Mouse (Mus musculus) spleen, adult 18-20 months (tissue): ENCODE results near the gene Gm7030.
"Not testable (repeated sequence)": the region's sequence is repeated elsewhere in the genome, so short reads cannot be mapped to it uniquely, and the experiment has no call there.

ENCODE experiments used
- DNase-seq, 2 experiments: peaks; one replicate each; pipeline ENCODE4 v3.0.0; 2022; ENCODE audit warnings: mixed read lengths in 2 of 2

The Gm7030 gene

DNA sequence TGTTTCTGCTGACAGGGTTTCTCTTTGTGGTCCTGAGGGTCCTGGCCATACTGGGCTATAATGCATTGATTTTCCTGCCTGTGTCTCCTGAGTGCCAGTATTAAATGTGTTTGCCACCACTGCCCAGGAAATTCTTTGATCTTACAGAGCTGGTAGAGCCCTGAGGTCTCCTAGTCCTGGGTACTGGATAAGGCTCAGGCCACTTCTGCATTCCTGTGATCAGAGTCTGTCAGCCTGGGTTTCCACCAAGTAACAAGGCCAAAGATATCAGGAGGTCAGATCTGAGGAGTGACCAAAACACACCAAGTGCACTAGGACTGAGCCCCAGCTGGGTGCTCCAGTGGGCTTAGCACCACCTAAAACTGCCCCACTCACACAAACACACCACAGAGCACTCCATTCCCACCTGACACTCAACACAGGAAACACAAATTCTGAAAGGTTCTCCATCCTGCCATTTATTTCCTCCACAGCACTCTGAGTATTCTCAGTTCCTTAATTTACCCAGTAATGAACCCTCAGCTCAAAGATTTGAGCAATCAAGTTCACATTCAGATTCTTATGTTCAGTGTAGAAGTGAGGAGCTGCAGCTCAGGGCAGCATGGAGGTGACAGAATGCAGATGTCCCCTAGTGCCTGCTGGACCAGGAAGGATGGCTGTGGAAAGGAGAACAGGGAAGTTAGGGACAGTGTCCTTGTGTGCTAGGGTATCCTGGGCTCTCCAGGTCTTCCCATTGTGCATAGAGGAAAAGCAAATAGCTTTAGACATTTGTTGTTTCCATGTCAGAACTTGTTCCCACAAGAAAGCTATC, 6.4 kb upstream of the Gm7030 start:
- not testable (repeated sequence) for DNase-seq

DNA sequence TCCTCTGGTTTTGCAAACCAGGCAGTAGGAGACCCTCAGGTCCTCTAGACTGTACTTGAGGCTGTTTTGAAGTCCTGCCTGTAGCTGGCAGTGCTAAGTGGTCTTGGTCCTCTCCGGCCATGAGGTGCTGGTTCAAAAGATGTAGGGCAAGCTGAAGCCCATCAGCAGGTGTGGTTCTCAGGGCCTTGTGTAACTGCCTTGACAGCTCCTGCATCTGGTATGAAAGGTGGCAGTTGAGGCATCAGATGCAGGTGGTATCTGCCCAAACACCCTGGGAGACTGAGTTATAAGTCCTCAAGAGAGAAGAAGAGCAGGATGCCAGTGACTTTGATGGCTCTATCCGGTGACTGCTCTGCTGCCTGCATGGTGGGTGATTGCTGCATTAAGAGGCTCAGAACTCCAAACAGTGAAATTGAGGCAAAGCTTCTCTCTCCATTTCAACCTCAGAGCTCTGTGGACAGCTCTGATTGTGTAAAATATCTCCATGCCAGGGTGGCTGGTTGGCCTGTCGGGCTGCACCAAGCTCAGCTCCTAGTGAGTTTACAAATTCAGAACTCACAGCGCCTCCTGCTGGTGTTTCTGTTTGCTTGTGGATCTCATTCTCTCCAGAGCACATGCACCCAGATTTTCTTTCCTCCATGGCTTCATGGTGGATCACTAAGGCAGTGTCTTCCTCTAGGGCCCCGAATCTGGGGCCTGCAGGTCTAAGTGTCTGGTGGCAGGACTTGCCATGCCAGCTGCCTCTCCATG, 2.5 kb upstream of the Gm7030 start:
- DNase-seq = no peak

DNA sequence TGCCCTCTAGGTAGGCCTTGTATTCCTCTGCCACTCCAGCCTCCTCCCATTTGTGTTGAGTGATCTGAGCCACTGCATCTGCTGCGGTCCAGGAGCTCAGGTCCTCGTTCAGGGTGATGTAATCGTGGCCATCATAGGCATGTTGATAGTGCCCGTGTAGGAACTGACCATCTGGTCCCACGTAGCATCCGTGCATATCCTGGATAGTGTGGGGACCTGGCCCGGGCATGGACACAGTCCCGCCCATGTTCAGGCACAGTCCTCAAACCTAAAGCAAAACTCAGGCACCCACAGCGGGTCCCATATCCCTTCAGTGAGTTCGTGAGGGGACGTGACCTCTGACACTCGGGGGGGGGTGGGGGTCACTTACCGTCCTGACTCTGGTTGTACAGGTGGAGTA, 700 bp downstream of the Gm7030 start:
- not testable (repeated sequence) for DNase-seq

GRCm38 (mm10) chr17:36124111-36124510, 5.1 kb downstream of the Gm7030 start:
- not testable (repeated sequence) for DNase-seq

DNA sequence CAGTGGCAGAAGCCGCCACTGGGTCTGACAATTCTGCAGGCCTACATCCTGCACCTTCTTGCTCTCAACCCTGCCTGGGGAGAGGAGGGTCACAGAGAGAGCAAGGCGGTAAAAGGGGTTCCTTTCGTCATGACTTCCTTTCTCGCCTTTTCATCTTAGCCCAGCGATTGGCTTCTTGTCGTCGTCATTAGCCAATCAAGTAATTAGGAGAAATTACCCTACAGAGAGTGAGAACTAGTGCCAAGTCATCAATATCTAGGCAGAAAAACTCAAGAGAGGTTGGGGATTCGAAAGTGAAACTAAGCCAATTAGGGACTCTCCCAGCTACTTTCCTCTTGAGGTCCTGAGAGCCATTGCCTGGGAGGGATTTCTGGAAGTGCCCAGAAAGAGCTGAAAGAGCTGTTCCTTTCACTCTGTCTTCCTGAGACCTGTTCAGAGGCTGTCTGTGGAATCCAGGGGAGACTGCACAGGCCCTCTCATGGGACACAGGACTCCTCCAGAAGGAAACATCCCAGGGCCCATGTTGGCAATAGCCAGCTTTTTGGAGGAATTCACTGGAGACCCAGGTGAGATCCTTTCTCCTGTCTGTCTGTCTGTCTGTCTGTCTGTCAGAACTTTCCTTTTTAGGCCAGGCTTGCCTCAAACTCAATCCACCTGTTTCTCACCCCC, 7.7 kb downstream of the Gm7030 start, which contains the start of gene Gm19684:
Gene Gm19684, plus strand, starts transcription at position 327 of the 669 bp plus-strand sequence.
- DNase-seq = peak; percentile 56 to 60

DNA sequence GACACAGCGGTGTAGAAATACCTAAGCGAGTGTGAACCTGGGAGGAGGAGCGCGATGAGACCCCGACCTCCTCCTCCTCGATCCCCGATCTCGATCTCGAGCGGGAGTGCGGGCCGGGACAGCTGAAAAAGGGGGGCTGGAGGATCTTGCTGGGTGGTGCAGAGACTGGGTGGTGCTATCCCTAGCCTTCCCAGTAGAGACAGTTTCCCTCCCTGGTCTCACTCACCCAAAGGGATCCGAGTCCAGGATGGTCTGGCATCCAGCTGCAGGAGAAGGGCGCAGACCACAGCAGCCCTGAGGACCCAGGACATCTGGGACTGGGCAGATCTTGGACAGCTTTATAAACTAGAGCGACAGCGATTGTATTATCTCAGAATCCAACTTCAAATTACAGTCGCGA, 8.4 kb downstream of the Gm7030 start:
- DNase-seq = not testable (repeated sequence)

DNA sequence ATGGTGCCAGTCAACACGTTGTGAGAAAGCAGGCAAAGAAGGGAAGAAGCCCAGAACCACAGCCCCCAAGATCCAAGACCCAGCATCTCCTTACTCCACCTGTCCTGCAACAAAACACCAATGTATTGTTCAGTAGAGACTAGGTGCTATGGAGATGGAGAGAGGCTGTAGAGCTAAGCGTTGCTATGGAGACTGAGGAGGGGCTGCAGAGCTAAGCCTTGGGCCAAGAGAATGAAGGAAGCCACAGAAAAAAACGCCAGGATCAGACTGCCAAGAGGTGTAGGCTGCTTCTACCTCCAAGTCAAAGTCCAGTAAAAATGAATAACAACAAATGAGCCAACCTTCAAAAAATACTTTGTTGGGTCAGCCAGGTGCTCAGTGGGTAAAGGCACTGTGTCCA, 12.7 kb downstream of the Gm7030 start:
- not testable (repeated sequence) for DNase-seq

GRCm38 (mm10) chr17:36113979-36114593, 15.1 kb downstream of the Gm7030 start:
- DNase-seq = peak in 1 of 2 experiments; percentile 35

DNA sequence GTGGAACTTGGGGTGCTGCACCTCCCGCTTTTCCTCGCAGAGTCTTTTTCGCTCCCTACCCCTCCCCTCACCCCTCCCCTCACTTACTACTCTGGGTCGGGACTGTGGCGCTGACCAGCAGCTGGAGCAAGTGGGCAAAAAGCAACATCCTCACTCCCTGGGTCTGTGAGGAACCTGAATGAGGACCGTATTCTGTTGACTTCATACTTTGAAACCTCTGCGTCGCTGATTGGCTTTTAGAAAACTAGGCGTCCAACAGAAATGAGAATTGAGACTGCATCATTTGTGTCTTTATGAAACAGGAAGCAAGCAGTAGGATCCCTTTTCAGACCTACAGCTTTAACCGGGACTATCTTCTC, 17.7 kb downstream of the Gm7030 start:
- peak in 1 of 2 experiments; percentile 31 for DNase-seq

DNA sequence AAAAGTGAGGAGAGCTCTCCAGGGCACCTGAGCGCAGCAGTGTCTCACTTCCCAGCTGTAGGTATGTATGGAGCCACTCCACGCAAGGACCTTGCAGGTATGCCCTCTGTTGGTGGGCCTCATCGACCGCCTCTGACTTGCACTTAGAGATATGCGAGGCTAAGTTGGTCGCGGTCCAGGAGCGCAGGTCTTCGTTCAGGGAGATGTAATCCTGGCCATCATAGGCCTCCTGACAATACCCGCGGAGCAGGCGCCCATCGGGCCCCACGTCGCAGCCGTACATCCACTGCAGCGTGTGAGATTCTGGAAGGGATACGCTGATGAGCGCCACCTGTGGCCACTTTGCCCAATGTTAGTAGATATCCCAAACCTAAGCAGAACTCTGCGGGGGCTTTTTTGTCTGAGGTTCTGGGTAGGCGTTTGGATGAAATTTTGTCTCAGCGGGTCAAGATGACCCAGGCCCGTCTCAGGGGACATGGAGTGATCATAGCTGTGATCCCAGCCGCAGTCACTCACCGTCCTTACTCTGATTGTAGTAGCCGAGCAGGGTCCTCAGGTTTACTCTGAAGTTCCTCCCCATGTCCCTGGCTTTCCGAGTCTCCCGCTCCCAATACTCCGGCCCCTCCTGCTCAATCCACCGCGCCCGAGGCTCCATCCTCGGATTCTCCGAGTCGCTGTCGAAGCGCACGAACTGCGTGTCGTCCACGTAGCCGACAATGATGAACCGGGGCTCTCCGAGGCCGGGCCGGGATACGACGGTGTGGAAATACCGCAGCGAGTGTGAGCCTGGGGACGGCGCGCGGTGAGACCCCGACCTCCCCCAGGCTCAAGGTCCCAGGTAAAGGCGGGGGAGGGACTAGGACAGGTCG, 18.4 kb downstream of the Gm7030 start:
- DNase-seq = peak in 1 of 2 experiments; percentile 52

- not testable (repeated sequence) for DNase-seq
These were observed 19.1 kb downstream of the Gm7030 start for GRCm38 (mm10) chr17:36110129-36110528.

GRCm38 (mm10) chr17:36102091-36102490, 27.1 kb downstream of the Gm7030 start:
- DNase-seq = not testable (repeated sequence)

- DNase-seq = not testable (repeated sequence)
These were observed 29.6 kb downstream of the Gm7030 start for GRCm38 (mm10) chr17:36099603-36100002.

- DNase-seq = no peak
These were observed 35.3 kb downstream of the Gm7030 start for GRCm38 (mm10) chr17:36093936-36094335.

GRCm38 (mm10) chr17:36092520-36092919, 36.7 kb downstream of the Gm7030 start:
- not testable (repeated sequence) for DNase-seq

- DNase-seq = not testable (repeated sequence)
These were observed 37.3 kb downstream of the Gm7030 start for GRCm38 (mm10) chr17:36091933-36092332.

DNA sequence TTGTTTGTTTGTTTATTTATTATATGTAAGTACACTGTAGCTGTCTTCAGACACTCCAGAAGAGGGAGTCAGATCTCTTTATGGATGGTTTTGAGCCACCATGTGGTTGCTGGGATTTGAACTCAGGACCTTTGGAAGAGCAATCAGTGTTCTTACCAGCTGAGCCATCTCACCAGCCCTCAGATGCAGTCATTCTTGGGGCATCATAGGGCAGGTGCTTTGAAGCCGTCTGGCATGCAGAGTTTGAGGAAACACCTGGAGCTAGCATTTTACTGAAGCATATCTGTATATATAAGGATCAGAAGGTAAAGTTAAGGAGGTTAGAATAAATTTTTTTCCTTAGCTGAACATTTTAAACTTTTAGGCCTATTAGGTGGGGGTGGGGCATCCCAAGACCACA, 43.2 kb downstream of the Gm7030 start:
- DNase-seq = not testable (repeated sequence)

DNA sequence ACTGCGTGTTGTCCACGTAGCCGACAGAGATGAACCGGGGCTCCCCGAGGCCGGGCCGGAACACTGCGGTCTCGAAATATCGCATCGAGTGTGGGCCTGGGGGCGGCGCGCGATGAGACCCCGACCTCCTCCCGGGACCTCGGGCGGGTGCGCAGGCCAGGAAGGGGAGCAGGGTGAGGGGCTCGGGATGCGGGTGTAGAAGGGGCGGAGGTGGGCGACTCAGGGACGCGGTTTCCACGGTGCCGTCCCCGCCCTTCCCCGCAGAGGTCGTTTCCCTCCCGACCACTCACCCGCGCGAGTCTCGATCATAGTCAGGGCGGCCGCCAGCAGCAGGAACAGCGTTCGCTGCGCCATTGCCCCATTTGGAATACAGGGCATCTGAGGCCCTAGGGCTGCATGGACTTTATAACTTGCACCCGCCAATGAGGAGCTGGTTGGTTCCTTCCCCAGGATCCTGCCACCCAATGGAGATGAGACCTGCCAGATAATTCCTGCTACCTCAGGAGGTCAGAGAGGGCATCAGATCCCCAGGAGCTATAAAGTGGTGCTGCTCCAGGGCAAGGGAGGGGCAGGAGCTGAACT, 45.3 kb downstream of the Gm7030 start:
- peak in 1 of 2 experiments; percentile 13 for DNase-seq

- DNase-seq = peak in 1 of 2 experiments; percentile 47
These were observed 45.9 kb downstream of the Gm7030 start for GRCm38 (mm10) chr17:36083266-36083869.

DNA sequence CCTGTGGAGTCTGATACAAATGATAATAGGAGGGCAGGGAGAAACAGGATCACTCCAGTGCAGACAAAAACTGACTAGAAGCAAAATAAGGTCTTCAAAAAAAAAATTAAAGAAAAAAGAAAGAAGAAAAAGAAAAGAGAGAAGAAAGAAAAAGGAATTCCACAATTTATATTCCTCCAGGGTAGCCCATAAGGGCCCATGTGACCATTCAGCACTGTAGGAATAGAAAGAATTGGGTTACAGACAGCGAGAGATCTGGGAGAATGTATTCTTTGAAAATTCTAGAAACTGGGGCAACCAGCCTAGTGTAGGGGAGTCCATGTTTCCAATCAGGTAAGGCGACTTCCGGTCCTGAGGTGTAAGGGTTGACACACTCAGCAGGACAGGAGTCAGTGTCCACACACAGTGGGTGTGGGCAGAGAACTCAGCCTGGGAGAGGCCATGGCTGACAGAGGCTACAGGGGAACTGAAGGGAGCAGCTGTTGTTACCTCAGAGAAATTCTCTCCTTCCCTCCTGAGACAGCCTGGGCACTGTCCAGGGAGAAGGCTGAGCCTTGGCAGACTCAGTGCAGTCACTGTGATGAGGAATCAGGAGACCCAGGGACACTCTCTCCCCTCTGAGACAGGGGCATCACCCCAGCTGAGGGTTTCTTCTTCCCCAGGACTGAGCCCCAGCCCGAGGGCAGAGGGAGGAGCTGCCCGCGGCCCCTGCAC, 46.5 kb downstream of the Gm7030 start:
- DNase-seq = not testable (repeated sequence)
